Mouse (Mus musculus) layer of hippocampus, adult 8-10 months (tissue): ENCODE results near the gene Cln6. TPM values are rescaled to one million over a fixed set of nuclear protein-coding genes. Genes with fewer than 3 reads are reported as not detected.
"Not testable (repeated sequence)": the region's sequence is repeated elsewhere in the genome, so short reads cannot be mapped to it uniquely, and the experiment has no call there.

Experiments used
- DNase-seq, 2 experiments: peaks; one replicate each; pipeline ENCODE4 v3.0.0; 2022; ENCODE audit warnings: low spot score in 2 of 2
- total RNA-seq, 4 experiments: library from RNA; stranded (reverse); gene quantifications; 2 replicates each; pipeline ENCODE4 v1.2.4; 2022

Cln6 gene
- total RNA-seq, 4 experiments from 2014 or later, result 10.2 to 16.0 (median 14.8) TPM

GRCm38 (mm10) chr9:62828662-62829086 lies 9.9 kb upstream of the Cln6 start:
- DNase-seq, result peak; percentile 93 to 94

GRCm38 (mm10) chr9:62829877-62830276 lies 8.7 kb upstream of the Cln6 start:
- DNase-seq, result no peak

- DNase-seq, result no peak
Measured at GRCm38 (mm10) chr9:62834906-62835305, 3.7 kb upstream of the Cln6 start.

GRCm38 (mm10) chr9:62835705-62836446 lies 2.7 kb upstream of the Cln6 start:
- no peak for DNase-seq

GRCm38 (mm10) chr9:62837611-62838010 lies 974 bp upstream of the Cln6 start:
- DNase-seq, result no peak

- no peak for DNase-seq
Measured at GRCm38 (mm10) chr9:62838146-62838505, 459 bp upstream of the Cln6 start.

- no peak for DNase-seq
Measured at GRCm38 (mm10) chr9:62839172-62839770, 686 bp downstream of the Cln6 start.

- DNase-seq, result no peak
Measured at GRCm38 (mm10) chr9:62843356-62844024, 4.9 kb downstream of the Cln6 start.

- DNase-seq, result no peak
Measured at GRCm38 (mm10) chr9:62844461-62844860, 5.9 kb downstream of the Cln6 start.

GRCm38 (mm10) chr9:62847694-62848093 lies 9.1 kb downstream of the Cln6 start:
- DNase-seq, result peak; percentile 74 to 91

- DNase-seq, result peak in 1 of 2 experiments; percentile 24
Measured at GRCm38 (mm10) chr9:62848641-62849040, 10.1 kb downstream of the Cln6 start.

- DNase-seq, result no peak
Measured at GRCm38 (mm10) chr9:62851571-62851970, 13.0 kb downstream of the Cln6 start.

GRCm38 (mm10) chr9:62854483-62854882 lies 15.9 kb downstream of the Cln6 start:
- no peak for DNase-seq

GRCm38 (mm10) chr9:62857216-62857615 lies 18.6 kb downstream of the Cln6 start:
- DNase-seq, result no peak

GRCm38 (mm10) chr9:62857719-62858261 lies 19.2 kb downstream of the Cln6 start, which contains the start of gene Calml4:
TSS of gene Calml4 (plus strand) at chr9:62858080.
- DNase-seq, result no peak

GRCm38 (mm10) chr9:62858266-62859019 lies 19.9 kb downstream of the Cln6 start:
- no peak for DNase-seq

- not testable (repeated sequence) for DNase-seq
Measured at GRCm38 (mm10) chr9:62860102-62860501, 21.5 kb downstream of the Cln6 start.

- DNase-seq, result no peak
Measured at GRCm38 (mm10) chr9:62860866-62861265, 22.3 kb downstream of the Cln6 start.

- not testable (repeated sequence) for DNase-seq
Measured at GRCm38 (mm10) chr9:62869236-62869635, 30.7 kb downstream of the Cln6 start.

- no peak for DNase-seq
Measured at GRCm38 (mm10) chr9:62870728-62871127, 32.1 kb downstream of the Cln6 start.

- no peak for DNase-seq
Measured at GRCm38 (mm10) chr9:62876966-62877616, 38.5 kb downstream of the Cln6 start.
